Mouse (Mus musculus) spleen, adult 2 months (tissue): ENCODE measurements around the gene Rasgrp3.

Experiments
- CTCF ChIP-seq: fragments of 200-500 bp; IDR thresholded peaks from 2 replicates; pipeline ENCODE4 v1.5.1; 2011; ENCODE audit warnings: mild to moderate bottlenecking, inconsistent platforms; ENCODE audit not compliant: insufficient read depth, insufficient read length, insufficient replicate concordance; ENCODE audit errors: extremely low read depth
- POLR2A ChIP-seq: fragments of 200-500 bp; IDR thresholded peaks from 2 replicates; pipeline ENCODE4 v1.6.1; 2011; ENCODE audit warnings: low read depth, low read length, inconsistent platforms

- no peak for TF ChIP-seq CTCF
- no peak for TF ChIP-seq POLR2A
Observed at GRCm38 (mm10) chr17:75498241-75498651, 62.5 kb downstream of the Rasgrp3 start.
